Mouse (Mus musculus): ENCODE data around the gene Swap70.

GRCm38 (mm10) chr7:110201933-110202332, 19.6 kb upstream of the Swap70 start:
- TF ChIP-seq CTCF (IDR thresholded peaks at IDR 0.05; ENCODE audit: borderline replicate concordance, insufficient read depth, low read length) (no peak), POLR2A (IDR thresholded peaks at IDR 0.05; ENCODE audit: low read depth, low read length) (no peak)
